Mouse (Mus musculus) CD4-positive, CD25-positive, alpha-beta regulatory T cell, adult 2 months (primary cell): Measurements from ENCODE around the gene Smad1.

ENCODE experiments used
- DNase-seq: peaks from one replicate; pipeline ENCODE4 v3.0.0-alpha.2; 2012; ENCODE audit warnings: low read depth, low spot score

The Smad1 gene

DNA sequence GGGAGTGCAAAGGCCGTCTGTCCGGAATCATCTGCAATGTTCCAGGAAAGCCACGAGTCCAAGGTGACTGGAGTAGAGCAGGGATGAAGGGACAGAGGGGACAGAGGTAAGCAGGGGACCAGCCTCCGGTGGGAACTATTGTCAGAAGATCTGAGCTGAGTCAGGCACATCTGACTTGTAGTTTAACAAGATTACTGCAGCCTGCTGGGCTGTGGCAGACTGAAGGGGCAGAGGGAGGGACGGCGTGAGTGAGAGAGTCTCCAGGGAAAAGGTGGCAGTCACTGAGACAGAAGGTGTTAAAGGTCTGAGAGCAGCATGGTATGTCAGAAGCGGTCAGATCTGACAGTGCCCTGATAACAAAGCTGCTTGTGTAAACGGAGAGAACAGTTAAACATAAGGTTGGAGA lies 16.5 kb downstream of the Smad1 start:
- no peak for DNase-seq

- DNase-seq = no peak
Observed at GRCm38 (mm10) chr8:79381771-79382170, 17.5 kb downstream of the Smad1 start.

GRCm38 (mm10) chr8:79380386-79380785 lies 18.9 kb downstream of the Smad1 start:
- no peak for DNase-seq

- DNase-seq = no peak
Observed at GRCm38 (mm10) chr8:79379971-79380370, 19.3 kb downstream of the Smad1 start.

DNA sequence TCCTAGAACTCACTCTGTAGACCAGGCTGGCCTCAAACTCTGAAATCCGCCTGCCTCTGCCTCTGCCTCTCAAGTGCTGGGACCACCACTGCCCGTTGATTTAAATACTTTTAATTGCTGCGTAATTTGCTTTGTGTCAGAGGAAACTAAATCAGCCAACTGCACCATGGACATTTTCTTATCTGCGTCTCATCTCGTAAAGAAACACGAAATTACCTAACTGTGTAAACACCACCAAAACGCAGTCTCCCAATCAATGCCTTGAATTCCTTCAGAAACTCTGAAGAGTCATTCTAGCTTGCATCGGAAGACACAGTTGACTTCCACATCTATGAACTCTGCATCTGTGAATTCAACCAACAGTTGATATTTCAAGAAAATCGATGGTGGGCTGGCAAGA lies 22.7 kb downstream of the Smad1 start:
- DNase-seq = no peak

- no peak for DNase-seq
Observed at GRCm38 (mm10) chr8:79375775-79376123, 23.6 kb downstream of the Smad1 start.

- no peak for DNase-seq
Observed at GRCm38 (mm10) chr8:79375074-79375774, 24.1 kb downstream of the Smad1 start.

GRCm38 (mm10) chr8:79374410-79374809 lies 24.9 kb downstream of the Smad1 start:
- DNase-seq = no peak

DNA sequence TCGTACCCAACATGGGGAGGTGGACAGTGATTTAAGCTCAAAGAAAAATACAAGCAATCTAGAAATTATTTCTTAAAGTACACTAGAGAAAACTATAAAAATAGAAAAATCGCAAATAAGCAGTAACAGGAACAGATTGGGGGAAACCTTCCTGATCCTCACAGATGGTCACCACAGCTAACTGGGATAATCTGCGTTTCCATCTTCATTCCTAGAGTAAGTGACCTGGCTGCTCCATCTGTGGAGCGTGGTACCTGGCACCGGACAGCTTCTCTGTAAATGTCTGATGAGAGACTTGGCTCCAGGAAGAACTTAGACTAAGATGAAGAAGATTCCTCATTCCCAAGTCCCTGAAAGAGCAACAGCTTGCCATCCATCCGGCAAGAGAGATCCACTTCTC lies 25.8 kb downstream of the Smad1 start:
- no peak for DNase-seq

GRCm38 (mm10) chr8:79372960-79373359 lies 26.4 kb downstream of the Smad1 start:
- DNase-seq = no peak

- DNase-seq = no peak
Observed at GRCm38 (mm10) chr8:79372521-79372920, 26.8 kb downstream of the Smad1 start.

- no peak for DNase-seq
Observed at GRCm38 (mm10) chr8:79372084-79372483, 27.2 kb downstream of the Smad1 start.

- DNase-seq = peak; percentile 58
Observed at GRCm38 (mm10) chr8:79370646-79371290, 28.6 kb downstream of the Smad1 start.

DNA sequence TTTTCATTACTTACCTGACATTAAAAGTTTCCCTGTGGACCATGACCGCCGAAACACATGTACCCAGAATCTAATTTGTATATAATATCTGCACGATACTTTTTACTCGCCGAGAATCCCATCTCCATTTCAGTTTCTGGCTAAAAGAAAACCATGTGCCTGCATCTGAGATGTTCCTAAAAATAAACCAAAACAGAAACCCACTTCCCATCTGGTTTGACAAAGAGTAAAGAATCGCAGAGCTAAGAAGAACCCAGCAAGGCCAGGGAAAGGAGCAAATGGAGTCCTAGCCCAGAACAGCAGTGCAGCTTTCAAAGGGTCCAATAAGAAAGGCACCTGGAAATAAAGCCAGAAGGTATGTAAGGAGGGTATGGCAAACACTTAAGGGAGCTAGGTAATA lies 30.2 kb downstream of the Smad1 start:
- DNase-seq = no peak

DNA sequence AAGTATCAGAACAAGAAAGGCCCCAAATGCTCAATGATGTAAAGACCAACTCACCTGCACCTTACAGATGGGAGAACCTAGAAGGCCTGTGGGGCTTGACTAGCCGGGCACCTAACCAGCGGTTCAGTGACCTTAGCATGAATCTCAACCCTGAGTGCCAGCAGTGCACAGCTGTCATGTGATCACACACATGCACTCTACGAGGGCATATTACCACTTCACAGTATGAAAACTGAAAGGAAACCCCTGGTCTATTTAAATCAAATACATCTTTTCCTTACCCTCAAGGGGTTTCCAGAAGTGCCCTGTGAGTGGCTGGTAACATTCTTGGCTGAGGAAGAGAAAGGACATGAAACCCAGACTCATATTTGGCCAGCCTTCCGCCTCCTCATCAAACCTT lies 31.4 kb downstream of the Smad1 start:
- no peak for DNase-seq

DNA sequence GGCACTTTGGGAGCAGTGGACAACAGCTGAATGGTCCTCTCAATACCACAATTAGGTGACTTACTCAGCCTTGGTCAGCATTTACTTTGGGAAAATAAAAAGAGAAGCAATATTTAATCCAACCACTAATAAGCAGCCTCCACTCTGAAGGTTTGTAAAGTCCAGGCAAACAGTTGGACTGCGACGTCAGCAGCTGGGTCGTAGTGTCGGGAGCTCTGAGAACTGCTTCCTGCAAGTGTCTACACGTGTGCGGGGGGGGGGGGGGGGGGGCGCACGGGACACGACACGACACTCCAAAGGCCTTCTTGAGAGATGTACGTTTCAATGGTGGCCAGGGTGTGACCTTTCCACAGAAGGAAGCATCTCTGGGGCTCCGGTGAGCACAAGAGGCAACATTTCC lies 32.0 kb downstream of the Smad1 start:
- DNase-seq = no peak

DNA sequence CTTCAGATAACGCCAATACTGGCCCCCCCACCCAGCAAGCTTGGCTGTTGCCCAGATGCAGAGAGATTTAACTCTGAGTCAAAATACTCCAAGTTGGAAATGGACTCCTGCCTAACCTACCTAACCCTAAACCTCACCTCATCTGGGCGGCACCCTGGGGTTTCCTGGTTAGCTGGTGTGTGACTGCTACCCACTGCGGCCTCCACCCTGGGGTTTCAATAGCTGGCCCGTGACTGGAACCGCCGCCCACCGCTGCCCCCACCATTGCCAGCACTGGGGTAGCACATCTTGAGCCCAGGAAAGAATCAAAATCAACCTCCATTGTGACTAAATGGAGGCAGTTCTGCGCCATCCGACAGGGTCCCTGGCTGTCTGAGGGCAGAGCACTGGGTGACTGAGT lies 33.1 kb downstream of the Smad1 start:
- DNase-seq = no peak

- DNase-seq = no peak
Observed at GRCm38 (mm10) chr8:79365707-79366106, 33.6 kb downstream of the Smad1 start.

DNA sequence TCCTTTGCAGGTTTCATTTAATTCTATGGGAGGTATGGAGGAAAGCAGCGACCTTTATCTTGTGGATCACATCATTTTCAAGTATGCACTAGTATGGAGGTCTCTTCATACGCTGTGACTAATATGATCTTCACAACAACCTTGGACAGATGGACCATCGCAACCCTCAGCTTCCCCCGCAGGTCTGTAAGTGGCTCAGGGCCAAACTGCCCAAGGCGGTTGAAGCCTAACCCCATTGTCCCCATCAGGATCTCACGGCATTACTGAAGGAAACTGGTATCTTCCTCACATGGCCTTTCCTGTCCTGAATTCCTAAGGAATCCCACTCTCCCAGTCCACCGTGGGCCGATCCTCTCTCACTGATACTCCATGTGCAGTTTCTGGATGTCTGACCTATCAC lies 34.5 kb downstream of the Smad1 start:
- DNase-seq = no peak

GRCm38 (mm10) chr8:79362430-79362829 lies 36.9 kb downstream of the Smad1 start:
- no peak for DNase-seq

- DNase-seq = no peak
Observed at GRCm38 (mm10) chr8:79360774-79361527, 38.4 kb downstream of the Smad1 start.

DNA sequence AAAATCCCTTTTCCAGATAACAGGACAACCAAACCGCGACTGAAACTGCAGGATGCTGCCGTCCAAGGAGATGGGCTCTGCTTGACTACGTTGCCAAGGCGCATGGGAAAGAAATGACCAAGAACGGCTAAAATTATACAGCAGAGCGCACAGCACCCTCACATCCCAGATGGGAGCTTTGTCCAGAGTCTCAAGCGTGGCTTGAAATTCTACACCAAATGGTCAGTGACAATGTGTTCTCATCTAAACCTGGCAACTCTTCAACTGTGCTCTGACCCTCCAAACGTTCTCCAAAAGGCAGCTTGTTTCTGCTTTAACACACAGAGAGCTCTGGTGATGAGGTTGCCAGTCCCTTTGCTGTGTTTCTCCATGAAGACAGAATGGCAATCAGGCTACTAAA lies 39.0 kb downstream of the Smad1 start:
- no peak for DNase-seq
